Mouse (Mus musculus): ENCODE data around the gene Ppef1. TPM values are rescaled to one million over a fixed set of nuclear protein-coding genes. Genes with fewer than 3 reads are reported as not detected.

Ppef1 gene
- polyA plus RNA-seq, 1 experiment from 2014 or later, result 4.9 TPM

DNA sequence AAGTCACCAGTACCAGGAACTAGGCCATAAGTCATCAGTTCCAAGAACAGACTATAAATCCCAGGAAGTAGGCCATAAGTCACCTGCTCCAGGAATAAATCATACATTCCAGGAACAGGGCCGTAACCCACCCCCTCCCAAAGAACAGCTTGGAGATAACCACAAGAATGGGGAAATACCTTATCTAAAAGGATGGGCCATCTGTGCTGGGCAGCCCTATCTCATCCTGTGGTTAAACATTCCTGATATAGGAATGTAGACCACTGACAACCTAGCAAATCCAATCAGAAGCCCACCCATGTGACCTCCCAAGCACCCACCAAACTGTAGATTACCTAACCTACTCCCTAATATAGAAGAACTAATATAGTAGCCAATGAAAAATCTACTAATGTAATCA is 9.8 kb upstream of the Ppef1 start:
- Histone ChIP-seq H3K9ac (no peak overlapping the region), H3K4me3 (replicated peaks; ENCODE audit: low read length) (no peak overlapping the region), H3K27ac (no peak overlapping the region), H3K36me3 (replicated peaks; ENCODE audit: control insufficient read depth, insufficient read depth) (no peaks in the 10 kb centered on the region), H3K4me1 (replicated peaks; ENCODE audit: control insufficient read depth, insufficient read depth, low read length) (no peaks in the 10 kb centered on the region), H3K9me3 (ENCODE audit: control insufficient read depth, low read length) (no peaks in the 10 kb centered on the region), H3K4me2 (replicated peaks) (no peak overlapping the region), H3K27me3 (ENCODE audit: control insufficient read depth, insufficient read depth, low read length) (peaks cover 4% of the 10 kb centered on the region; the same call in 1 of the 2 replicates)
- ATAC-seq (ENCODE audit: low FRiP score), result no peak
- DNase-seq (ENCODE audit: low spot score), result no peak
- WGBS, result 92% methylated on average over 1 of the region's 1 CpGs

DNA sequence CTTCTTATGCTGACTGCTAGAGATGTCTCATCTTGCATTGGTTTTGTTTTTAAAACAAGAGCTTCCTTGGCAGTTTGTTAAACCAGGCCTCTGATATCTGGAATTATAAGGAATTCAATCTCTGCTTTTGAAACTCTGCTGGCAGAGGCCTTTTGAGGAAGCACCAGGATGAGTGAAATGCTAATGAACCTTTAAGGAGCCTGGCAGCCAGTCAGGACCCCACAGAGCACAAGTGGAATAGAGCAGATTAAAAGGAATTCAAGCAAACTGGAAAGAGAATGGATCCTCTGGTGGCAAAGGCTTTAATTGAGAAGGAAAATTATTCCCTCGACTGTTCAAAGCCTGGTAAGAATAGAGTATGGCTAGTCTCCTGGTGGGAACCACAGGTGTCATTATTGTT is 36.4 kb downstream of the Ppef1 start:
- Histone ChIP-seq H3K27ac (no peak overlapping the region), H3K36me3 (replicated peaks; ENCODE audit: control insufficient read depth, insufficient read depth) (no peaks in the 10 kb centered on the region), H3K4me1 (replicated peaks; ENCODE audit: control insufficient read depth, insufficient read depth, low read length) (no peaks in the 10 kb centered on the region), H3K9me3 (ENCODE audit: control insufficient read depth, low read length) (no peaks in the 10 kb centered on the region), H3K9ac (no peak overlapping the region), H3K4me3 (replicated peaks; ENCODE audit: low read length) (no peak overlapping the region), H3K4me2 (replicated peaks) (no peak overlapping the region), H3K27me3 (ENCODE audit: control insufficient read depth, insufficient read depth, low read length) (peaks cover 24% of the 10 kb centered on the region; the same call in 1 of the 2 replicates)
- ATAC-seq (ENCODE audit: low FRiP score), result no peak
- WGBS, result 18% methylated on average over 1 of the region's 1 CpGs
- no peak for DNase-seq (ENCODE audit: low spot score)

DNA sequence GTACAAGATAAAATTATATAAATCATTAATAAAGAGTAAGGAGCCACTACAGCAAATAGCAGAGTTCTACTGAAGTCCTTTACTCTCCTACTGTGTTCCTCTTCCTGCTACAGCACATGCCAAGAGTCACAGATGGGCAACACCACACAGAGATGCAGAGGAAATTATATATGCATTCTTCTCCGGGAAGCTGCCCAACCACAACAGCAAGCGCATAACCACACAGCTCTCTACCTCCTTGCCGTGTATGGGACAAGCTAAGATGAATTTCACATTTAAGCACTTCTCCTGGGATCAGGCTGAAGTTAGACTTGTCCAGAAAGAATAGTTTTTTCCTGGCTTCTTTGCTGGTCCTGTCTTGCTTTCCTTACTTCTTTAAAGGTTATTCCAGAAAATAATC is 44.0 kb downstream of the Ppef1 start:
- Histone ChIP-seq H3K9ac (no peak overlapping the region), H3K4me3 (replicated peaks; ENCODE audit: low read length) (no peak overlapping the region), H3K4me1 (replicated peaks; ENCODE audit: control insufficient read depth, insufficient read depth, low read length) (no peaks in the 10 kb centered on the region), H3K9me3 (ENCODE audit: control insufficient read depth, low read length) (no peaks in the 10 kb centered on the region), H3K4me2 (replicated peaks) (no peak overlapping the region), H3K36me3 (replicated peaks; ENCODE audit: control insufficient read depth, insufficient read depth) (no peaks in the 10 kb centered on the region), H3K27ac (no peak overlapping the region), H3K27me3 (ENCODE audit: control insufficient read depth, insufficient read depth, low read length) (peaks cover 12% of the 10 kb centered on the region; the same call in 1 of the 2 replicates)
- no peak for DNase-seq (ENCODE audit: low spot score)
- WGBS, result 87% methylated on average over 3 of the region's 3 CpGs
- ATAC-seq (ENCODE audit: low FRiP score), result no peak

DNA sequence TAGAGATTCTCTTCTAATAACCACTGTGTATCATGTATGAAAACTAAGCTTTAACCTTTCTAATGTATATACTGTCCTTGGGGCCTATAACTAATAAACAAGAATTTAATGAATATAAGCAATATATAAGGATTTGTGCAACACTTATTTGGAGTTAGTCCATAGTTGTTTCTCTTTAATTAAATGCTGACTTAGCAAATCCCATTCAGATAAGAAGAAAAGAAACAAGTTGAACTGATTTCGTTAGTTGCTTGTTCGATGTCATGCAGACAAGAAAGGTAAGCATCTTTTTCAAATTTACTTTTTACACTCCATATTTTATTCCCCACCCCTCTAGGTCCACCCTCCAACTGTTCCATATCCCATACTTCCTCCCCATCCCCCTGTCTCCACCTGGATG is 45.5 kb downstream of the Ppef1 start:
- Histone ChIP-seq H3K36me3 (replicated peaks; ENCODE audit: control insufficient read depth, insufficient read depth) (no peaks in the 10 kb centered on the region), H3K4me2 (replicated peaks) (no peak overlapping the region), H3K4me1 (replicated peaks; ENCODE audit: control insufficient read depth, insufficient read depth, low read length) (no peaks in the 10 kb centered on the region), H3K4me3 (replicated peaks; ENCODE audit: low read length) (no peak overlapping the region), H3K9ac (no peak overlapping the region), H3K27ac (no peak overlapping the region), H3K27me3 (ENCODE audit: control insufficient read depth, insufficient read depth, low read length) (peaks cover 12% of the 10 kb centered on the region; the same call in 1 of the 2 replicates), H3K9me3 (ENCODE audit: control insufficient read depth, low read length) (no peaks in the 10 kb centered on the region)
- ATAC-seq (ENCODE audit: low FRiP score) (no peak), DNase-seq (ENCODE audit: low spot score) (no peak)
- whole genome bisulfite sequencing, result 93% methylated on average over 2 of the region's 2 CpGs

DNA sequence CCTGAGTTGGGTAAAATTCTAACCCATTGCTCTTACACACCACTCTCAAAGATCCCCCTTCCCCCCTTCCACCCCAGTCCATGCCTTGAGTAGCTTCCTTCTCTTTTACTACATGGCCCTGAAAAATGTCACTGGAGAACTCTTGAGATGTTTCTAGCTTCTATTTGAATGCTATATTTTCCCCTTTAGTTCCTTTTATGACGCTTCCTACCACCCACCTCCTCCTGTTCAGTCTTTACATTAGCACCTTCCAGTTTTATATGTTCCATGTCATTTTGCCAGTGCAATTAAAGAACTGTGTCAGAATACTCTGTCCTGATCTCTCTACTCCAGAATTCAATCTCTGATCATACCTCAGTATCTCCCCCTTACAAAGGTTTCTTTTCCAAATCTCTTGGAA is 65.6 kb downstream of the Ppef1 start:
- DNase-seq (ENCODE audit: low spot score) (no peak), ATAC-seq (ENCODE audit: low FRiP score) (no peak)
- Histone ChIP-seq H3K27ac (no peak overlapping the region), H3K9me3 (ENCODE audit: control insufficient read depth, low read length) (no peaks in the 10 kb centered on the region), H3K36me3 (replicated peaks; ENCODE audit: control insufficient read depth, insufficient read depth) (no peaks in the 10 kb centered on the region), H3K9ac (no peak overlapping the region), H3K4me2 (replicated peaks) (no peak overlapping the region), H3K4me3 (replicated peaks; ENCODE audit: low read length) (no peak overlapping the region), H3K27me3 (ENCODE audit: control insufficient read depth, insufficient read depth, low read length) (peaks cover 10% of the 10 kb centered on the region; the same call in 1 of the 2 replicates), H3K4me1 (replicated peaks; ENCODE audit: control insufficient read depth, insufficient read depth, low read length) (no peaks in the 10 kb centered on the region)
- 90% methylated on average over 1 of the region's 1 CpGs for WGBS

DNA sequence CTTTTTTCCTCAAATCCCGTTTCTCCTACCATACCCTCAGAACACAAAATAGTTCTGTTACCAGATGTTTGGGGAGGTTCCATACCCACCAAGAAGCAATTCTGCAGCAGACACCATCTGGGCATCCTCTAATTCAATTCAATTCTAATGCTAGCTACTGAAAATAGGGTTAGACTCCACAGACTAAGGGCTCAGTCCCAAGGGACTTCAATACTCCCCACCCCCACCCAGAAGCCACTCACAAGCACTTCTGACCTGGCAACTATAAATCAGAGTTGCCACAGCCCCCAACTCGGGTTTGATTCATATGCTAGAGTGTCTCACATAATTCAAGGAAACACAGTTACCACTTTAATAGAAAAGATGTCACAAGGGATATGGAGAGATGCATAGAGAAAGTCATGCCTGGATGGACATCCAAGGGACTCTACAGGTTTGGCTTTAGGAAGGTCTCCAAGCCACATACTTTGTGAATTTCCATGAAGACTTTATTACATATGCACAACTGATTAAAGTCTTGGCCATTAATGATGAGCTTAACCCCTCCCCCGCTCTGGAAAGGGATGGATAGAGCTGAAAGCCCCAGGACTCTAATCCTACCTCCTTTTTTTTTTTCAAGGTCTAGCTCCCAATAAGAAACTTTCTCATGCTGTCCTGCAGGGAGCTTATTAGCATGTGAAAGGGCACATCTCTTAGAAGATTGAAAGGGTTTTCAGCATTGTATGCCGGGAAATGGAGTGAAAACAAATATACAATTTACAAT is 124.5 kb downstream of the Ppef1 start:
- Histone ChIP-seq H3K27ac (no peak overlapping the region), H3K4me3 (replicated peaks; ENCODE audit: low read length) (no peak overlapping the region), H3K27me3 (ENCODE audit: control insufficient read depth, insufficient read depth, low read length) (no peaks in the 10 kb centered on the region), H3K9ac (no peak overlapping the region), H3K4me2 (replicated peaks) (no peak overlapping the region), H3K4me1 (replicated peaks; ENCODE audit: control insufficient read depth, insufficient read depth, low read length) (no peaks in the 10 kb centered on the region), H3K36me3 (replicated peaks; ENCODE audit: control insufficient read depth, insufficient read depth) (no peaks in the 10 kb centered on the region), H3K9me3 (ENCODE audit: control insufficient read depth, low read length) (no peaks in the 10 kb centered on the region)
- no peak for DNase-seq (ENCODE audit: low spot score)
- ATAC-seq (ENCODE audit: low FRiP score), result no peak
- WGBS, result 22% methylated on average over 4 of the region's 4 CpGs

DNA sequence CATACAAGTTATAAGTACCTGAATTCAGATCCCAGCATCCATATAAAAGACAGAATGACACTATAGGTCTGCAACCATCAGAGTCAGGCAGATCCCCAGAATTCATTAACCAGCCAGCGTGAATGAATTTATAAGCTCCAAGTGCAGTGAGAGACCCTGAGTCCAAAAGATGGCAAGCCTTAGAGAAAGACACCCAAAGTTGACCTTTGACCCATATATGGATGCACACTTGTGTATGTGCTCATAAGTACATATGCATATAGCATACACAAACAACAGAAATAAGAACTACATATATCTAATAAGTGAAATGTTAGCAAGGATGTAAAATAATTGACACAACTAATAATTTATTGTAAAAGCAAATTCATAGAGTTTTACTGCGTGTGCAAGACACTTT is 125.1 kb downstream of the Ppef1 start:
- Histone ChIP-seq H3K27me3 (ENCODE audit: control insufficient read depth, insufficient read depth, low read length) (no peaks in the 10 kb centered on the region), H3K9ac (no peak overlapping the region), H3K36me3 (replicated peaks; ENCODE audit: control insufficient read depth, insufficient read depth) (no peaks in the 10 kb centered on the region), H3K27ac (no peak overlapping the region), H3K9me3 (ENCODE audit: control insufficient read depth, low read length) (no peaks in the 10 kb centered on the region), H3K4me1 (replicated peaks; ENCODE audit: control insufficient read depth, insufficient read depth, low read length) (no peaks in the 10 kb centered on the region), H3K4me2 (replicated peaks) (no peak overlapping the region), H3K4me3 (replicated peaks; ENCODE audit: low read length) (no peak overlapping the region)
- DNase-seq (ENCODE audit: low spot score) (no peak), ATAC-seq (ENCODE audit: low FRiP score) (no peak)
- WGBS, result 50% methylated on average over 2 of the region's 2 CpGs

DNA sequence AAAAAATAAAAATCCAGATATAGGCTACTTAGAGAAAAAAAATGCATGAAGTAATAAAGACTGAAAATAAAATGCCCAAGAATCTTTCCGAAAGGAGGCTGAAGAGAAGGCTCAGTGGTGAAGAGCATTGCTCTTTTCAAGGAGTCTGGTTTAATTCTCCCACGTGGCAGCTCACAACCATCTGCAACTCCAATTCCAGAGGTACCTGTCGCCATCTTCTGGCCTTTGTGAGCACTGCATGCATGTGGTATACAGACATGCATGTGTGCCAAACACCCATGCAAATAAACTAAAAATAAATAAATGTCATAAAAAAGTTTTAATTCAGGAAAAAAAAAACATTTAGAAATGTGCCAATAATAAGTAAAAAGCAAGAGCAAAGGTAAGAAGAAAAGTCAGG is 125.7 kb downstream of the Ppef1 start:
- Histone ChIP-seq H3K27ac (no peak overlapping the region), H3K4me2 (replicated peaks) (no peak overlapping the region), H3K9me3 (ENCODE audit: control insufficient read depth, low read length) (no peaks in the 10 kb centered on the region), H3K9ac (no peak overlapping the region), H3K4me1 (replicated peaks; ENCODE audit: control insufficient read depth, insufficient read depth, low read length) (no peaks in the 10 kb centered on the region), H3K27me3 (ENCODE audit: control insufficient read depth, insufficient read depth, low read length) (no peaks in the 10 kb centered on the region), H3K4me3 (replicated peaks; ENCODE audit: low read length) (no peak overlapping the region), H3K36me3 (replicated peaks; ENCODE audit: control insufficient read depth, insufficient read depth) (no peaks in the 10 kb centered on the region)
- DNase-seq (ENCODE audit: low spot score) (no peak), ATAC-seq (ENCODE audit: low FRiP score) (no peak)
- 46% methylated on average over 3 of the region's 3 CpGs for WGBS

DNA sequence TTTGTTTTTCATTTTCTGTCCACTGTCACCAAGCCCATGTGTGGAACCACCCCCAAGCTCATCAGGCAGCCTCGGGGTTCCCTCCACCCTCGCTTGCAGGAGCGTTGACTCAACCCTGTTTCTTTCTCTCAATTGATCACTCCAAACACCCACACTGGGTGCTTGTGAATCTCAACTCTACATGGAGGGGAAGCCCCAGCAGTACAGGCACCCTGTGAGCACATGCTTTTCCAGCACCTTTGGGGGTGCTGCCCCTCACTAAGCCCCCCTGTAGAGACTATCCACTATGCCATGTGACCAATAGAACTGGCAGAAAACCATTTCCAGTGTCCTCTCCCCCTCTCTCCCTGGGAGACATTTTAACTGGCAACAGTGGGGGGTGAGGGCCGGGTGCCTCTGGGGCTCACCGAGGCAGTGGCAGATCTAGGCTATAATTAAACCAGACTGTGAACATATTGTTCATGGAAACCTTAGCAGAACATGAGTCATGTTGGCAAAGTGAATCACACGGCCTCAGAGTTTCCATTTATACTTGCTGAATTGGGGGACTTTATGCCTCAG is 131.5 kb downstream of the Ppef1 start:
- DNase-seq (ENCODE audit: low spot score), result no peak
- WGBS, result 51% methylated on average over 6 of the region's 6 CpGs
- no peak overlapping the region for H3K27ac ChIP-seq
- H3K9me3 ChIP-seq (ENCODE audit: control insufficient read depth, low read length), result no peaks in the 10 kb centered on the region
- ATAC-seq (ENCODE audit: low FRiP score), result no peak
- no peak overlapping the region for H3K4me3 ChIP-seq (replicated peaks; ENCODE audit: low read length)
- no peak overlapping the region for H3K9ac ChIP-seq
- H3K4me2 ChIP-seq (replicated peaks), result no peak overlapping the region
- no peaks in the 10 kb centered on the region for H3K36me3 ChIP-seq (replicated peaks; ENCODE audit: control insufficient read depth, insufficient read depth)
- peaks cover 5% of the 10 kb centered on the region; the same call in 1 of the 2 replicates for H3K27me3 ChIP-seq (ENCODE audit: control insufficient read depth, insufficient read depth, low read length)
- 0 out of 2 replicates have a peak, but pooled peaks cover 1% of the 10 kb centered on the region for H3K4me1 ChIP-seq (replicated peaks; ENCODE audit: control insufficient read depth, insufficient read depth, low read length)

Data from hindbrain, embryonic 14.5 days (tissue).